8 mouse cellular contexts compared by ENCODE assay signal in the genomic region with DNA sequence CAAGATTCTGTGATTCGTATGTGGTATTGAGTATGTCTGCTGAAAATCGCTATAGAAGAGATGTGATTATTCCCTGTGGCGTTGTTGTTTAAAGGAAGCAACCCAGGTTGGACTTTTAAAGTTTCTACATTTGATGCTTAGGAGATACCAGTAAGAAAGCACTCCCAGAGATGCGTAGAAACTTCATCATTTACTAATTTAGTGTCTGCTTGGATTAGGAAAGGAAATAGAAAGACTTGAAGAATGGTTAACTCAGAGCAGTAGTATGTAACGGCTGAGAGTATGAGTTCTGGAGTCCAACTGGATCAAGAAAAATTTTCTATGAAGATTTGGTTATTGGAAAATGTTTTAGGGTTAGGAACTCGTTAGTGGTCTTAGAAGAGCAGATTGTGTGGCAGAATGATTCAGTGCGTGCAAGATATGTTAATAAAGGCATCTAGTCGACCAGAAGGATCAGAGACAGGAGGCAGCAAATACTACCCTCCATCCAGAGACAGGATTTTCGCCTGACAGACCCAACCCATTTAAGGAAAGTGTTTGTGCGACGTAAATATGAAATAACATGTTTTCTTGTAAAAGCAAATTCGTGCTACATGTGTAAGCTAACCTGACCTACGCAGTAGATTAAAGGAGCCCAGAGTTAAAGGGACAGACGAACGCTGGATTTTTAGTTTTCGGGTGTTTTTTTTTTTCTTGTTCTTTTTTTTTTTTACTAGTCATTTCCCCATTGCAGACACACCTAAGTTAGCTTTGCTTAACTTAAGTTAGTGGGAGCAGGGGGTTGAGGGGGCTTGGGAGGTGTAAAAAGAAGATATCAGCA. TPM values are rescaled to one million over a fixed set of nuclear protein-coding genes. Genes with fewer than 3 reads are reported as not detected.
DNase-seq lines count a peak whose midpoint lies in the region; ATAC-seq and TF ChIP-seq lines count a peak whose summit lies in the region.

No protein-coding gene starts in this region.

- H3K9ac ChIP-seq in limb, embryonic 13.5 days = peak overlapping the region; percentile 91
- peak overlapping the region; percentile 91 for H3K9ac ChIP-seq in stomach, embryonic 16.5 days (ENCODE audit: low read length)

- peak overlapping the region; percentile 100; the same call in 1 of the 2 replicates for H3K4me3 ChIP-seq in spleen, adult 2 months (ENCODE audit: extremely low read depth, insufficient read depth, insufficient read length)
- peak overlapping the region; percentile 72 for H3K4me3 ChIP-seq in forebrain, embryonic 10.5 days
- peak overlapping the region; percentile 73 for H3K4me3 ChIP-seq in limb, embryonic 13.5 days
- H3K4me3 ChIP-seq in stomach, embryonic 16.5 days (replicated peaks; ENCODE audit: low read length) = peak overlapping the region; percentile 77
- H3K4me3 ChIP-seq in thymus, adult 2 months (ENCODE audit: control insufficient read depth, insufficient read depth, low read length) = no peak overlapping the region

- peaks cover 7% of the 10 kb centered on the region; the same call in 1 of the 2 replicates for H3K4me1 ChIP-seq in spleen, adult 2 months (ENCODE audit: control insufficient read depth, insufficient read depth, insufficient read length)
- H3K4me1 ChIP-seq in forebrain, embryonic 10.5 days = peaks cover 28% of the 10 kb centered on the region
- H3K4me1 ChIP-seq in limb, embryonic 13.5 days = peaks cover 27% of the 10 kb centered on the region
- H3K4me1 ChIP-seq in stomach, embryonic 16.5 days (ENCODE audit: control insufficient read depth, insufficient read depth, low read length) = peaks cover 18% of the 10 kb centered on the region
- peaks cover 13% of the 10 kb centered on the region for H3K4me1 ChIP-seq in thymus, adult 2 months (replicated peaks; ENCODE audit: control insufficient read depth, insufficient read depth, low read length)

- H3K27ac ChIP-seq in spleen, adult 2 months (ENCODE audit: insufficient read depth, low read length) = no peak overlapping the region
- H3K27ac ChIP-seq in forebrain, embryonic 10.5 days = peak overlapping the region; percentile 97
- H3K27ac ChIP-seq in limb, embryonic 13.5 days = peak overlapping the region; percentile 98; the same call in 1 of the 2 replicates
- peak overlapping the region; percentile 98 for H3K27ac ChIP-seq in stomach, embryonic 16.5 days (ENCODE audit: low read length)
- H3K27ac ChIP-seq in thymus, adult 2 months (ENCODE audit: control insufficient read depth, insufficient read depth, low read length) = no peak overlapping the region

- H3K27me3 ChIP-seq in spleen, adult 2 months (ENCODE audit: control insufficient read depth, insufficient read depth, low read length) = no peaks in the 10 kb centered on the region
- H3K27me3 ChIP-seq in forebrain, embryonic 10.5 days (ENCODE audit: poor library complexity, severe bottlenecking) = no peaks in the 10 kb centered on the region
- no peaks in the 10 kb centered on the region for H3K27me3 ChIP-seq in limb, embryonic 13.5 days
- H3K27me3 ChIP-seq in stomach, embryonic 16.5 days (ENCODE audit: control insufficient read depth, insufficient read depth, low read length) = no peaks in the 10 kb centered on the region
- no peaks in the 10 kb centered on the region for H3K27me3 ChIP-seq in thymus, adult 2 months (ENCODE audit: control insufficient read depth, insufficient read depth, low read length)

- no peak for TF ChIP-seq CTCF in spleen, adult 2 months (IDR thresholded peaks at IDR 0.05; ENCODE audit: extremely low read depth, insufficient read depth, insufficient read length, insufficient replicate concordance)
- no peak for TF ChIP-seq CTCF in thymus, adult 2 months (IDR thresholded peaks at IDR 0.05; ENCODE audit: borderline replicate concordance, control insufficient read depth, extremely low read depth, insufficient read depth, low read length, poor library complexity)

- H3K9me3 ChIP-seq in forebrain, embryonic 10.5 days = peaks cover 16% of the 10 kb centered on the region
- H3K9me3 ChIP-seq in limb, embryonic 13.5 days = peaks cover 11% of the 10 kb centered on the region; the same call in 1 of the 2 replicates
- no peaks in the 10 kb centered on the region for H3K9me3 ChIP-seq in stomach, embryonic 16.5 days (replicated peaks; ENCODE audit: control insufficient read depth, low read length)

- ATAC-seq in limb, embryonic 13.5 days (ENCODE audit: low FRiP score, low read depth) = no peak
- no peak for ATAC-seq in stomach, embryonic 16.5 days (ENCODE audit: insufficient read depth, low FRiP score)

- no peak for TF ChIP-seq POLR2A in spleen, adult 2 months (IDR thresholded peaks at IDR 0.05; ENCODE audit: low read depth, low read length)
- TF ChIP-seq POLR2A in thymus, adult 2 months (IDR thresholded peaks at IDR 0.05; ENCODE audit: control insufficient read depth, extremely low read depth, insufficient read depth, low read length, poor library complexity) = no peak

- peaks cover 8% of the 10 kb centered on the region for H3K36me3 ChIP-seq in spleen, adult 2 months (ENCODE audit: control insufficient read depth, insufficient read depth, low read length)
- peaks cover 56% of the 10 kb centered on the region for H3K36me3 ChIP-seq in forebrain, embryonic 10.5 days (replicated peaks)
- H3K36me3 ChIP-seq in limb, embryonic 13.5 days = peaks cover 43% of the 10 kb centered on the region
- peaks cover 10% of the 10 kb centered on the region; the same call in 1 of the 2 replicates for H3K36me3 ChIP-seq in stomach, embryonic 16.5 days (ENCODE audit: control insufficient read depth, insufficient read depth, low read length)
- H3K36me3 ChIP-seq in thymus, adult 2 months (ENCODE audit: control insufficient read depth, insufficient read depth, low read length) = peaks cover 5% of the 10 kb centered on the region

- 68% methylated on average over 16 of the region's 16 CpGs for WGBS in spleen, adult 2 months
- WGBS in forebrain, embryonic 10.5 days = 79% methylated on average over 16 of the region's 16 CpGs
- 68% methylated on average over 16 of the region's 16 CpGs for WGBS in limb, embryonic 13.5 days
- 66% methylated on average over 16 of the region's 16 CpGs for WGBS in stomach, embryonic 16.5 days
- WGBS in thymus, adult 2 months = 70% methylated on average over 16 of the region's 16 CpGs

- no peak for DNase-seq in spleen, adult 2 months (ENCODE audit: low read depth in 1 of 2, low spot score in 2 of 2)
- no peak for DNase-seq in spleen, adult 12 weeks (ENCODE audit: low spot score)
- DNase-seq in forebrain, embryonic 10.5 days (ENCODE audit: extremely low spot score, low spot score) = no peak
- no peak for DNase-seq in thymus, adult 2 months
- DNase-seq in thymus, postnatal 10 days (ENCODE audit: low spot score in 2 of 2) = no peak
- DNase-seq in kidney, postnatal 10 days = no peak

- H3K4me2 ChIP-seq in limb, embryonic 13.5 days (replicated peaks) = peak overlapping the region; percentile 94
- peak overlapping the region; percentile 91 for H3K4me2 ChIP-seq in stomach, embryonic 16.5 days (ENCODE audit: low read depth, low read length)

RNA-seq across cellular contexts. Expression of gene Lcmt2, which starts 1.0 kb away (rescaled TPM):
- 6.8 and 10.8 TPM in 2 replicates for polyA plus RNA-seq in spleen, adult 2 months (2012; rRNA removed)
- 19.1 and 21.6 TPM in 2 replicates for polyA plus RNA-seq in forebrain, embryonic 10.5 days (2016; fragmentation: Nextera tagmentation; extraction: Ambion mirVana)
- polyA plus RNA-seq in limb, embryonic 13.5 days (2015; fragmentation: Nextera tagmentation; extraction: Ambion mirVana) = 23.3 and 24.2 TPM in 2 replicates
- 19.2 and 20.3 TPM in 2 replicates for polyA plus RNA-seq in stomach, embryonic 16.5 days (2015; fragmentation: Nextera tagmentation; extraction: Ambion mirVana)
- 13.3 and 14.9 TPM in 2 replicates for polyA plus RNA-seq in thymus, adult 2 months (2012; rRNA removed)

RNA-seq across cellular contexts. Expression of gene Adal, which starts 1.2 kb away (rescaled TPM):
- polyA plus RNA-seq in spleen, adult 2 months (2012; rRNA removed) = 3.4 and 3.7 TPM in 2 replicates
- 24.7 and 25.2 TPM in 2 replicates for polyA plus RNA-seq in forebrain, embryonic 10.5 days (2016; fragmentation: Nextera tagmentation; extraction: Ambion mirVana)
- polyA plus RNA-seq in limb, embryonic 13.5 days (2015; fragmentation: Nextera tagmentation; extraction: Ambion mirVana) = 20.7 and 22.1 TPM in 2 replicates
- polyA plus RNA-seq in stomach, embryonic 16.5 days (2015; fragmentation: Nextera tagmentation; extraction: Ambion mirVana) = 18.4 and 19.2 TPM in 2 replicates
- 6.9 and 7.0 TPM in 2 replicates for polyA plus RNA-seq in thymus, adult 2 months (2012; rRNA removed)

RNA-seq across cellular contexts. Expression of gene Tubgcp4, which starts 29.0 kb away (rescaled TPM):
- 35.7 and 37.1 TPM in 2 replicates for polyA plus RNA-seq in spleen, adult 2 months (2012; rRNA removed)
- 88.0 and 89.4 TPM in 2 replicates for polyA plus RNA-seq in forebrain, embryonic 10.5 days (2016; fragmentation: Nextera tagmentation; extraction: Ambion mirVana)
- polyA plus RNA-seq in limb, embryonic 13.5 days (2015; fragmentation: Nextera tagmentation; extraction: Ambion mirVana) = 68.0 and 70.0 TPM in 2 replicates
- polyA plus RNA-seq in stomach, embryonic 16.5 days (2015; fragmentation: Nextera tagmentation; extraction: Ambion mirVana) = 47.6 and 50.3 TPM in 2 replicates
- polyA plus RNA-seq in thymus, adult 2 months (2012; rRNA removed) = 113 and 114 TPM in 2 replicates

RNA-seq across cellular contexts. Expression of gene Zscan29, which starts 29.5 kb away (rescaled TPM):
- polyA plus RNA-seq in spleen, adult 2 months (2012; rRNA removed) = 3.1 and 3.5 TPM in 2 replicates
- 12.4 and 14.6 TPM in 2 replicates for polyA plus RNA-seq in forebrain, embryonic 10.5 days (2016; fragmentation: Nextera tagmentation; extraction: Ambion mirVana)
- 10.1 and 10.5 TPM in 2 replicates for polyA plus RNA-seq in limb, embryonic 13.5 days (2015; fragmentation: Nextera tagmentation; extraction: Ambion mirVana)
- polyA plus RNA-seq in stomach, embryonic 16.5 days (2015; fragmentation: Nextera tagmentation; extraction: Ambion mirVana) = 8.8 and 9.6 TPM in 2 replicates
- 7.5 and 8.7 TPM in 2 replicates for polyA plus RNA-seq in thymus, adult 2 months (2012; rRNA removed)

RNA-seq across cellular contexts. Expression of gene Tgm7, which starts 31.8 kb away (rescaled TPM):
- not detected in 2 replicates for polyA plus RNA-seq in spleen, adult 2 months (2012; rRNA removed)
- polyA plus RNA-seq in forebrain, embryonic 10.5 days (2016; fragmentation: Nextera tagmentation; extraction: Ambion mirVana) = not detected in 2 replicates
- not detected in 2 replicates for polyA plus RNA-seq in limb, embryonic 13.5 days (2015; fragmentation: Nextera tagmentation; extraction: Ambion mirVana)
- polyA plus RNA-seq in stomach, embryonic 16.5 days (2015; fragmentation: Nextera tagmentation; extraction: Ambion mirVana) = 0.14 TPM in 2 replicates
- polyA plus RNA-seq in thymus, adult 2 months (2012; rRNA removed) = 0.34 and 0.38 TPM in 2 replicates

Comparison
In these comparisons a context has a peak if more than half of its experiments do, and no peak if none do; other contexts are left out.
1. H3K27ac ChIP-seq: peak in forebrain, embryonic 10.5 days (single experiment), limb, embryonic 13.5 days (single experiment) and stomach, embryonic 16.5 days (single experiment); none in spleen, adult 2 months (single experiment) and thymus, adult 2 months (single experiment).